Mouse (Mus musculus): ENCODE results near the gene Ccer2. TPM values are rescaled to one million over a fixed set of nuclear protein-coding genes. Genes with fewer than 3 reads are reported as not detected.

Gene Ccer2
- polyA plus RNA-seq, 1 experiment from 2014 or later = not detected

- Histone ChIP-seq H3K4me1 (replicated peaks; ENCODE audit: control insufficient read depth, insufficient read depth, low read length) (peaks cover 4% of the 10 kb centered on the region), H3K9ac (ENCODE audit: low read length) (no peak overlapping the region), H3K27me3 (ENCODE audit: control insufficient read depth, insufficient read depth, low read depth, low read length) (no peaks in the 10 kb centered on the region), H3K4me2 (ENCODE audit: low read depth, low read length) (no peak overlapping the region), H3K27ac (ENCODE audit: low read length) (peak overlapping the region; percentile 17; the same call in 1 of the 2 replicates), H3K36me3 (ENCODE audit: control insufficient read depth, insufficient read depth, low read length) (peaks cover 9% of the 10 kb centered on the region; the same call in 1 of the 2 replicates), H3K4me3 (ENCODE audit: low read length) (no peak overlapping the region), H3K9me3 (ENCODE audit: control insufficient read depth, low read length) (no peaks in the 10 kb centered on the region)
- ATAC-seq (ENCODE audit: low read depth) = no peak
- WGBS = 75% methylated on average over 7 of the region's 7 CpGs
These were observed 24.9 kb downstream of the Ccer2 start for GRCm38 (mm10) chr7:28780857-28781256.

GRCm38 (mm10) chr7:28781261-28781663, 25.3 kb downstream of the Ccer2 start:
- ATAC-seq (ENCODE audit: low read depth) = no peak
- Histone ChIP-seq H3K4me3 (ENCODE audit: low read length) (no peak overlapping the region), H3K27ac (ENCODE audit: low read length) (no peak overlapping the region), H3K36me3 (ENCODE audit: control insufficient read depth, insufficient read depth, low read length) (peaks cover 9% of the 10 kb centered on the region), H3K9ac (ENCODE audit: low read length) (no peak overlapping the region), H3K9me3 (ENCODE audit: control insufficient read depth, low read length) (no peaks in the 10 kb centered on the region), H3K4me2 (ENCODE audit: low read depth, low read length) (no peak overlapping the region), H3K4me1 (replicated peaks; ENCODE audit: control insufficient read depth, insufficient read depth, low read length) (peaks cover 4% of the 10 kb centered on the region), H3K27me3 (ENCODE audit: control insufficient read depth, insufficient read depth, low read depth, low read length) (no peaks in the 10 kb centered on the region)
- WGBS = 86% methylated on average over 8 of the region's 8 CpGs

- Histone ChIP-seq H3K9ac (ENCODE audit: low read length) (no peak overlapping the region), H3K4me3 (ENCODE audit: low read length) (no peak overlapping the region), H3K4me2 (ENCODE audit: low read depth, low read length) (no peak overlapping the region), H3K9me3 (ENCODE audit: control insufficient read depth, low read length) (no peaks in the 10 kb centered on the region), H3K4me1 (replicated peaks; ENCODE audit: control insufficient read depth, insufficient read depth, low read length) (peaks cover 2% of the 10 kb centered on the region), H3K27ac (ENCODE audit: low read length) (no peak overlapping the region), H3K36me3 (ENCODE audit: control insufficient read depth, insufficient read depth, low read length) (peaks cover 7% of the 10 kb centered on the region), H3K27me3 (ENCODE audit: control insufficient read depth, insufficient read depth, low read depth, low read length) (no peaks in the 10 kb centered on the region)
- WGBS = 74% methylated on average over 5 of the region's 5 CpGs
- ATAC-seq (ENCODE audit: low read depth) = no peak
These were observed 29.2 kb downstream of the Ccer2 start for GRCm38 (mm10) chr7:28785161-28785560.

DNA sequence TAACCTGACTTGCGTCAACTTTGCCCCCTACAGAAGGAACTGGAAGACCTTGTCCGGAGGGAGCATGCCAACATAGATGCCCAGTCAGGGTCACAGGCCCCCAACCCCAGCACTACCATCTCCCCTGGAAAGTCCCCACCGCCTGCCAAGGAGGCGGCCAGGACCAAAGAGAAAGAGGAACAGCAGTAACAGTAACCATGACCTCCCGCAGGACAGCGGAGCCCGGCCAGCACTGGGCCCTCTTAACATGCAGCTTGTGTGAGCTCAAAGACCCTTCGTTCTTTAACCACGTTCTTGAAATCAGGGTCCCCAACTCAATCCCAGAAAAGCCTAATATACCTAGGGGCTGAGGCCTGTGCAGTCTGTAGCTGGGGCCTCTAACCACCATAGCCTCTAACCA, 31.9 kb downstream of the Ccer2 start:
- Histone ChIP-seq H3K27ac (ENCODE audit: low read length) (no peak overlapping the region), H3K4me2 (ENCODE audit: low read depth, low read length) (no peak overlapping the region), H3K4me1 (replicated peaks; ENCODE audit: control insufficient read depth, insufficient read depth, low read length) (no peaks in the 10 kb centered on the region), H3K27me3 (ENCODE audit: control insufficient read depth, insufficient read depth, low read depth, low read length) (no peaks in the 10 kb centered on the region), H3K36me3 (ENCODE audit: control insufficient read depth, insufficient read depth, low read length) (peaks cover 7% of the 10 kb centered on the region), H3K9ac (ENCODE audit: low read length) (no peak overlapping the region), H3K9me3 (ENCODE audit: control insufficient read depth, low read length) (no peaks in the 10 kb centered on the region), H3K4me3 (ENCODE audit: low read length) (no peak overlapping the region)
- ATAC-seq (ENCODE audit: low read depth) = no peak
- WGBS = 91% methylated on average over 9 of the region's 9 CpGs

DNA sequence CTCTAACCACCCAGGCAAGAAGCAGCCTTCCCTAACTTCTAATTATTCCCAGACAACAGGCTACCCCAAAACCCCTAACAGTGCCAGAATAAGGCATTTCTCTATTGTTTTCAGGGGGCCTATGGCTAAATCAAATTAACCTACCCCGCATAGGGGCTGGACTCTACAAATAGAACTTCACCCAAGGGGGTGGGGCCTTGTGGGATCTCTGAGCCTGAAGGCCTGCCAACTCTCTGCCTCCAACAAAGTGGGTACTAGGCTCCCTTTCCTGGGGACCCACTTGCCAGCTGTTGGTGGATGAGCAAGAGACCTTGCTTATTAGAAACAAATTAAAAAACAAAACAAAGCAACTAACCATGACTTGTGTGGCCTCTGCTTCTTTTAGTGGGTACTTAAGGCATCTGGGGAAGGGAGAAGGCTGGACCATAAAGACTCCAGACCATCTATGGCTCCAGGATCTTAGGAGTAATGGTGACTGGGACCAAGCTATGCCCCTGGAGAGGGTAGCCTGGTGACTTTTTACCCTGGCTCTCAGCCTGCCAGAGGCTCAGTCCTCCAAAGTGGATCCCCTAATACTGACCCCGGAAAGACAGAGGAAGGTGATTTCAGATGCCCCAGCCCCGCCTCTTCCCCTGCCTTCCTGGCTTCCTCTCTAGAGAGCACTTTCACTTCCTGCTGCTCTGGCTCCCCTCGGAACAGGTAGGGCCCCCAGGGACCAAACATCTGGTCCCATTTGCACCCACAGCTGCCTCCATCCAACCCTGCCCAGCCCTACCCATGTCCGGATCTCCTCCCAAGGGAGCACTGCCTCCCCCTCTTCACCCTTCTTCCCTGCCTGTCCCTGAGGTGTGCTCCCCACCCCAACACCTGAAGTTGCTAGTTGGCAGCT, 32.6 kb downstream of the Ccer2 start, which contains the start of gene Rinl:
Gene Rinl, plus strand, starts transcription at position 663 of the 889 bp plus-strand sequence.
- Histone ChIP-seq H3K4me1 (replicated peaks; ENCODE audit: control insufficient read depth, insufficient read depth, low read length) (no peaks in the 10 kb centered on the region), H3K27me3 (ENCODE audit: control insufficient read depth, insufficient read depth, low read depth, low read length) (no peaks in the 10 kb centered on the region), H3K27ac (ENCODE audit: low read length) (no peak within 1 kb of the TSS), H3K4me3 (ENCODE audit: low read length) (no peak within 1 kb of the TSS), H3K4me2 (ENCODE audit: low read depth, low read length) (no peak within 1 kb of the TSS), H3K9ac (ENCODE audit: low read length) (0 out of 2 replicates have a peak within 1 kb of the TSS, but pooled peaks have one; percentile 1), H3K9me3 (ENCODE audit: control insufficient read depth, low read length) (no peaks in the 10 kb centered on the region), H3K36me3 (ENCODE audit: control insufficient read depth, insufficient read depth, low read length) (peaks cover 2% of the 10 kb centered on the region)
- ATAC-seq (ENCODE audit: low read depth) = no peak
- 63% methylated on average over 5 of the region's 5 CpGs for WGBS

- H3K9me3 ChIP-seq (ENCODE audit: control insufficient read depth, low read length) = no peaks in the 10 kb centered on the region
- H3K4me2 ChIP-seq (ENCODE audit: low read depth, low read length) = no peak overlapping the region
- H3K9ac ChIP-seq (ENCODE audit: low read length) = 0 out of 2 replicates have a peak overlapping the region, but pooled peaks have one; percentile 1
- H3K4me1 ChIP-seq (replicated peaks; ENCODE audit: control insufficient read depth, insufficient read depth, low read length) = no peaks in the 10 kb centered on the region
- H3K27me3 ChIP-seq (ENCODE audit: control insufficient read depth, insufficient read depth, low read depth, low read length) = no peaks in the 10 kb centered on the region
- ATAC-seq (ENCODE audit: low read depth) = no peak
- no peak overlapping the region for H3K27ac ChIP-seq (ENCODE audit: low read length)
- no peak overlapping the region for H3K4me3 ChIP-seq (ENCODE audit: low read length)
- H3K36me3 ChIP-seq (ENCODE audit: control insufficient read depth, insufficient read depth, low read length) = no peaks in the 10 kb centered on the region; the same call in 1 of the 2 replicates
- 51% methylated on average over 3 of the region's 3 CpGs for WGBS
These were observed 33.3 kb downstream of the Ccer2 start for GRCm38 (mm10) chr7:28789235-28789634.

- Histone ChIP-seq H3K4me3 (ENCODE audit: low read length) (no peak overlapping the region), H3K27me3 (ENCODE audit: control insufficient read depth, insufficient read depth, low read depth, low read length) (no peaks in the 10 kb centered on the region), H3K4me1 (replicated peaks; ENCODE audit: control insufficient read depth, insufficient read depth, low read length) (no peaks in the 10 kb centered on the region), H3K27ac (ENCODE audit: low read length) (no peak overlapping the region), H3K4me2 (ENCODE audit: low read depth, low read length) (no peak overlapping the region), H3K36me3 (ENCODE audit: control insufficient read depth, insufficient read depth, low read length) (no peaks in the 10 kb centered on the region; the same call in 1 of the 2 replicates), H3K9me3 (ENCODE audit: control insufficient read depth, low read length) (no peaks in the 10 kb centered on the region), H3K9ac (ENCODE audit: low read length) (no peak overlapping the region)
- peak; percentile 24; the same call in 1 of the 2 replicates for ATAC-seq (ENCODE audit: low read depth)
- 49% methylated on average over 8 of the region's 8 CpGs for WGBS
These were observed 34.3 kb downstream of the Ccer2 start for GRCm38 (mm10) chr7:28790066-28790806.

DNA sequence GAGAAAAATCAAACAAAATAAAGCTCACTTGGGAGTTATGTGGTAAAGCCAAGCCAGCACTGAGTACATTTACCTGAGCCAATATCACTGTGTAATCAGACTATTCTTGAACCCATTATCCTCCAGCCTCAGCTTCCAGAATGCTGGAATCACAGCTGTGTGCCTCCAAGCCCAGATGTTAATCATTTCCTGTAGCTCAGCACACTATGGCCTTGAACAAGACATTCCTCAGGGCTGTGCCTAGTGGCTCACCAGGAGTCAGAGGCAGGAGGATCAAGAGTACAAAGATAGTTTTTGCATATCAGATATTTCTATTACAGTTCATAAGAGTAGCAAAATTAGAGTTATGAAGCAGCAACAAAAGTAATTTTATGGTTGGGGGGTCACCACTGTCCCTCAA, 35.7 kb downstream of the Ccer2 start:
- no peak overlapping the region for H3K9ac ChIP-seq (ENCODE audit: low read length)
- H3K4me3 ChIP-seq (ENCODE audit: low read length) = no peak overlapping the region
- H3K4me2 ChIP-seq (ENCODE audit: low read depth, low read length) = no peak overlapping the region
- H3K9me3 ChIP-seq (ENCODE audit: control insufficient read depth, low read length) = no peaks in the 10 kb centered on the region
- H3K27me3 ChIP-seq (ENCODE audit: control insufficient read depth, insufficient read depth, low read depth, low read length) = no peaks in the 10 kb centered on the region
- ATAC-seq (ENCODE audit: low read depth) = no peak
- H3K36me3 ChIP-seq (ENCODE audit: control insufficient read depth, insufficient read depth, low read length) = no peaks in the 10 kb centered on the region
- H3K27ac ChIP-seq (ENCODE audit: low read length) = no peak overlapping the region
- H3K4me1 ChIP-seq (replicated peaks; ENCODE audit: control insufficient read depth, insufficient read depth, low read length) = peaks cover 1% of the 10 kb centered on the region; the same call in 1 of the 2 replicates
